Mouse (Mus musculus): ENCODE data around the gene Krt88. TPM values are rescaled to one million over a fixed set of nuclear protein-coding genes. Genes with fewer than 3 reads are reported as not detected.

The Krt88 gene
- polyA plus RNA-seq, 1 experiment: 195 TPM

DNA sequence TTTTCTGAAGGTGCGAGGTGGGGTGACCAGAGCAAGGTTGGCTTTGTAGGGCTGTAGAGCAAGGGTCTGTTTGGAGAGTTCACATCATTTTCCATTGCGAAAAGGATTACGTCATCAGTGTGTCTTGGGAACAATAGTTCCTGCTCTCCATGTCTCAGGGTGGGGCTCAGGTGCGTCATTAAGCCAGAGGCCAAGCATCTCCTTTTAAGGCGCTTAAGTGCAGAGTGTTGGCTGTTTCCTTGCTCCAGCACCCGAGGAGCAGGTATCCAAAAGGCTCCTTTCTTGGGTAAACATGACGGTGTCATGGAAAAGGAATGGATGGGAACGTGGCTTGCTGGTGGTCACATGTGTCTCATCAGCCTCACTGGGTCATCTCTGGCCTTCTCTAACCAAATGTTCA, 7.2 kb downstream of the Krt88 start:
- no peak overlapping the region for H3K27ac ChIP-seq (ENCODE audit: control insufficient read depth, insufficient read depth, low read depth, low read length)
- no peak overlapping the region for H3K4me3 ChIP-seq (ENCODE audit: control insufficient read depth, low read depth, low read length)
- H3K27me3 ChIP-seq (ENCODE audit: control insufficient read depth, insufficient read depth, low read length): no peaks in the 10 kb centered on the region
- TF ChIP-seq POLR2A (IDR thresholded peaks at IDR 0.05; ENCODE audit: control insufficient read depth, low read depth, low read length): no peak
- no peak for TF ChIP-seq CTCF (IDR thresholded peaks at IDR 0.05; ENCODE audit: control insufficient read depth, insufficient read depth, insufficient replicate concordance, low read depth, low read length)
- no peaks in the 10 kb centered on the region for H3K36me3 ChIP-seq (ENCODE audit: control insufficient read depth, insufficient read depth, low read length)
- peaks cover 2% of the 10 kb centered on the region; the same call in 1 of the 2 replicates for H3K4me1 ChIP-seq (ENCODE audit: control insufficient read depth, insufficient read depth, low read length)

DNA sequence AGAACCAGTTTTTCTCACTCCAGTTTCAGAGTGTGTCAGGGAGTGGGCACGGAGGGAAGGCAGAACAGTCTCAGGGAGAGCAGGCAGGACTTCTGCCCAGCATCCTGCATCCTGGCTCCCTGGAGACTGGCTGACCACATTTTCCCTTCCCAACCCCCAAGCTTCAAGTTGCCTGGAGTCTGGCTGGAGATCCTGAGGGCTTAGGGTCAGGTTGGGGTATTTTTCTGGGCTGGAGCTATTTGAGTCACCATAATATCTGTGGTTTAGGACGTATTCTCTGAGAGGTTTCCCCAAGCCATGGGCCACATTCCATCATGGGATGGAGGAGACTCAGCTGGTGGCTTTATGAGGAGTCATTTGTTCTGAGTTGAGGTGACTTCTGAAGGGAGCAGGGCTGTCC, 7.7 kb downstream of the Krt88 start:
- no peak overlapping the region for H3K4me3 ChIP-seq (ENCODE audit: control insufficient read depth, low read depth, low read length)
- peaks cover 2% of the 10 kb centered on the region; the same call in 1 of the 2 replicates for H3K4me1 ChIP-seq (ENCODE audit: control insufficient read depth, insufficient read depth, low read length)
- H3K27me3 ChIP-seq (ENCODE audit: control insufficient read depth, insufficient read depth, low read length): no peaks in the 10 kb centered on the region
- no peaks in the 10 kb centered on the region for H3K36me3 ChIP-seq (ENCODE audit: control insufficient read depth, insufficient read depth, low read length)
- TF ChIP-seq POLR2A (IDR thresholded peaks at IDR 0.05; ENCODE audit: control insufficient read depth, low read depth, low read length) (no peak), CTCF (IDR thresholded peaks at IDR 0.05; ENCODE audit: control insufficient read depth, insufficient read depth, insufficient replicate concordance, low read depth, low read length) (no peak)
- H3K27ac ChIP-seq (ENCODE audit: control insufficient read depth, insufficient read depth, low read depth, low read length): no peak overlapping the region

DNA sequence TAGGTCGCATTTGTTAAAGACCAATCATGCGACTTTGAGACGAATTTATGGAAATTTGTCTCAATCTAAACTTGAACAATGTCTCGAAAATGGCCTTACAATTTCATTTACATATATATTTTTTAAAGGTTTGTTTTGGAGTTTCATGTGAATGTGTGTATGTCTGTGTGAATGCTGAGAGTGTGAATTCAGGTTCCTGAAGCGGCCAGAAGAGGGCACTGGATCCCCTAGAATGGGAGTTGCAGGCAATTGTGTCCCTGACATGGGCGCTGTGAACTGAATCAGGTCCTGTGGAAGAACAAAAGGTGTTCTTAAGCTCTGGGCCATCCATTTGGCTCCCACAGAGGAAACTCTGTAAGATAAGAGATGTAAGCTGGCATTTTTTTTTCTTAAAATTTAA, 8.3 kb downstream of the Krt88 start:
- H3K4me3 ChIP-seq (ENCODE audit: control insufficient read depth, low read depth, low read length): no peak overlapping the region
- TF ChIP-seq POLR2A (IDR thresholded peaks at IDR 0.05; ENCODE audit: control insufficient read depth, low read depth, low read length) (no peak), CTCF (IDR thresholded peaks at IDR 0.05; ENCODE audit: control insufficient read depth, insufficient read depth, insufficient replicate concordance, low read depth, low read length) (no peak)
- H3K4me1 ChIP-seq (ENCODE audit: control insufficient read depth, insufficient read depth, low read length): peaks cover 2% of the 10 kb centered on the region; the same call in 1 of the 2 replicates
- no peaks in the 10 kb centered on the region for H3K27me3 ChIP-seq (ENCODE audit: control insufficient read depth, insufficient read depth, low read length)
- H3K27ac ChIP-seq (ENCODE audit: control insufficient read depth, insufficient read depth, low read depth, low read length): no peak overlapping the region
- no peaks in the 10 kb centered on the region for H3K36me3 ChIP-seq (ENCODE audit: control insufficient read depth, insufficient read depth, low read length)

DNA sequence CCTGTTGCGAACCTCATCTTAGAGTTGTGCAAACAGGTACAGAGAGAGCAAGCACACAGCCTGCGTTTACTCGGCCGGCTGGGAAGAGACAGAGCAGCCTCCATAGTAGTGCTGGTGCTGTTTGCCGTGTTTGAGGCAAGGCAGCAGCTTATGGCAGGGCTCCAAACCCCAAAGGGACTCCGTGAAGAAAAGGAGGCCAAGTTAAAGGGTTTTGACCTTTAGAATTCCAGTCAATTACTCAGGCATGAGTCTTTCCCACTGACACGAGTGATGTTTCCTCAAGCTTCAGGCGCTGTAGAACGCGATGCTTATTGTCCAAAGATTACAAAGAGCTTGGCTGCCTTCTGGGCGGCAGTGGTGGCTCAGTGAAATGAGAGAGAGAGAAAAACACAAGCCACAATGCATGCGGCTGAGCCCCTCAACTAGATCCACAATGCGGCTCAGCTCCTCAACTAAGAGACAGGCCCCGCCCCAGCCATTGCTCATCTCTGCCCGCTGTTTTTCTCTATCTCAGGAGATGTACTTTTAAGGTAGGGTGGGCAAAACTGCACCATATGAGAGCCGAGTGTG, 10.9 kb downstream of the Krt88 start:
- H3K27ac ChIP-seq (ENCODE audit: control insufficient read depth, insufficient read depth, low read depth, low read length): no peak overlapping the region
- H3K27me3 ChIP-seq (ENCODE audit: control insufficient read depth, insufficient read depth, low read length): no peaks in the 10 kb centered on the region

DNA sequence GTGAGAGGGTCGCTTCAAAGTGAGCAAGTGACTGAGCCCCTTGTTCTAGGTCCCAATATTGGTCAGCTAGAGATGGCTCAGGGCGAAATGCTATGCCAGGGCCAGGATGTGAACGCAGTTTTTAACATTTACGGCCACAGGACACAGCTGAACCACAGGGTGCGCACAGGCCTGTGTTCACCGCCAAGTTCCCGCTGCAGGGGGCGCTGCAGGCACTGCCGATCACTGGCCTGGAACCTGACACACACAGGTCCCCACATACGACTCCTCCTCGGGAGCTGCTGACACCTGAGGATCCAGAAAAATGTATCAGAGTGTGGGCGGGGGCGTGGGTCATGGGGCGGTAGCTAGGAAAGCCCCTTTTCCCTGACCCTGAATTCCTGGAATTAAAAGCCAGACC, 11.7 kb downstream of the Krt88 start:
- no peak overlapping the region for H3K27ac ChIP-seq (ENCODE audit: control insufficient read depth, insufficient read depth, low read depth, low read length)
- no peaks in the 10 kb centered on the region for H3K36me3 ChIP-seq (ENCODE audit: control insufficient read depth, insufficient read depth, low read length)
- no peaks in the 10 kb centered on the region for H3K27me3 ChIP-seq (ENCODE audit: control insufficient read depth, insufficient read depth, low read length)
- peaks cover 3% of the 10 kb centered on the region for H3K4me1 ChIP-seq (ENCODE audit: control insufficient read depth, insufficient read depth, low read length)
- no peak overlapping the region for H3K4me3 ChIP-seq (ENCODE audit: control insufficient read depth, low read depth, low read length)
- TF ChIP-seq CTCF (IDR thresholded peaks at IDR 0.05; ENCODE audit: control insufficient read depth, insufficient read depth, insufficient replicate concordance, low read depth, low read length): peak; percentile 45; the same call in 1 of the 2 replicates
- TF ChIP-seq POLR2A (IDR thresholded peaks at IDR 0.05; ENCODE audit: control insufficient read depth, low read depth, low read length): no peak

More for the DNA sequence above, 10.9 kb downstream of the Krt88 start:
- no peak overlapping the region for H3K4me3 ChIP-seq (ENCODE audit: control insufficient read depth, low read depth, low read length)
- TF ChIP-seq CTCF (IDR thresholded peaks at IDR 0.05; ENCODE audit: control insufficient read depth, insufficient read depth, insufficient replicate concordance, low read depth, low read length): no peak
- no peaks in the 10 kb centered on the region; the same call in 1 of the 2 replicates for H3K4me1 ChIP-seq (ENCODE audit: control insufficient read depth, insufficient read depth, low read length)
- H3K36me3 ChIP-seq (ENCODE audit: control insufficient read depth, insufficient read depth, low read length): no peaks in the 10 kb centered on the region

DNA sequence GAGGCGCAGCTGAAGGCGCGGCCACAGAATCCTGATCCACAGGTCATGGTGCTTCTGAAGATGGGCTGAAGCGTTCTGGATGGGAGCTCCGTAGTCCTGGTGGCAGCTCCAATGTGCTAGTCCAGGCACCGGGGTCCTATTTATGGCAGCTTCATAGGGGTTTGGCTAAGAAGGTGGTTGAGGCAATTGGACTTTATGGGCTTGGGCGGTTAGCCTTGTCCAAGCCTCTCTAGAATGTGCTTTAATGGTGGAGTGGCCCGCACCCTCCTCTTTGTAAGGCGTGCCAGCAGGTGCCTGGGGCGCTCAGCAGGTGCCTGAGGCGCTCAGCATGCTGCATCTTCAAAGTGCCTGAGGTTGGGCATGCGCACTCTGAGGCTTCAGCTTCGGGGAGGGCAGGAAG, 16.1 kb downstream of the Krt88 start, which contains the start of gene Krt81:
TSS of gene Krt81 (minus strand) at position 101 of the 400 bp plus-strand sequence.
- Histone ChIP-seq H3K4me1 (ENCODE audit: control insufficient read depth, insufficient read depth, low read length) (peaks cover 3% of the 10 kb centered on the region), H3K4me3 (ENCODE audit: control insufficient read depth, low read depth, low read length) (no peak within 1 kb of the TSS), H3K27ac (ENCODE audit: control insufficient read depth, insufficient read depth, low read depth, low read length) (no peak within 1 kb of the TSS), H3K27me3 (ENCODE audit: control insufficient read depth, insufficient read depth, low read length) (no peaks in the 10 kb centered on the region), H3K36me3 (ENCODE audit: control insufficient read depth, insufficient read depth, low read length) (no peaks in the 10 kb centered on the region)
- TF ChIP-seq CTCF (IDR thresholded peaks at IDR 0.05; ENCODE audit: control insufficient read depth, insufficient read depth, insufficient replicate concordance, low read depth, low read length): no peak
- TF ChIP-seq POLR2A (IDR thresholded peaks at IDR 0.05; ENCODE audit: control insufficient read depth, low read depth, low read length): no peak

DNA sequence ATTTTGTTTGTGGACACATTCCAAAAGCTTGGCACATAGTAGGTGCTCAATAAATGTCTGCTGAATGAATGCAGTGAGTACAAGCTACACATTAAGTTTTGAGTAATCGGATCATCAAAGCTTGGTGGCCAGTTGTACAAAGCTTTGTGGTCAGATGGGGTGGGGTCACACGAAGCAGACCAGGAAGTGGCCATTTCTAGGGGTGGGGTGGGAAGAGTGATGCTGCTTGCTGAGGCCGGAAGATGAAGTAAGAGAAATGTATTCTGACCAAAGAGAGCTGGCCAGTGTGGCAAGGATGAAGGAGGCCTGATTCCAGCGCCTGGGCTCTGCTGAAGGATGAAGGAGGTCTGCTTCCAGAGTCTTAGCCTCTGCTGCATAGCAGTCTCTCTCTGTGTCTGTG, 21.5 kb downstream of the Krt88 start:
- Histone ChIP-seq H3K4me3 (ENCODE audit: control insufficient read depth, low read depth, low read length) (no peak overlapping the region), H3K4me1 (ENCODE audit: control insufficient read depth, insufficient read depth, low read length) (no peaks in the 10 kb centered on the region), H3K36me3 (ENCODE audit: control insufficient read depth, insufficient read depth, low read length) (no peaks in the 10 kb centered on the region), H3K27ac (ENCODE audit: control insufficient read depth, insufficient read depth, low read depth, low read length) (no peak overlapping the region), H3K27me3 (ENCODE audit: control insufficient read depth, insufficient read depth, low read length) (no peaks in the 10 kb centered on the region)
- no peak for TF ChIP-seq CTCF (IDR thresholded peaks at IDR 0.05; ENCODE audit: control insufficient read depth, insufficient read depth, insufficient replicate concordance, low read depth, low read length)
- TF ChIP-seq POLR2A (IDR thresholded peaks at IDR 0.05; ENCODE audit: control insufficient read depth, low read depth, low read length): no peak

All from testis, adult 2 months (tissue).